Mouse (Mus musculus): ENCODE measurements at regions not wholly inside any gene's neighbourhood (a gene's known extent, or its start where the extent isn't known, plus 50 kb on each side); places are given as distances from the start of the nearest gene placed in this dataset.
"Not testable (repeated sequence)": the region's sequence is repeated elsewhere in the genome, so short reads cannot be mapped to it uniquely, and the experiment has no call there.

DNA sequence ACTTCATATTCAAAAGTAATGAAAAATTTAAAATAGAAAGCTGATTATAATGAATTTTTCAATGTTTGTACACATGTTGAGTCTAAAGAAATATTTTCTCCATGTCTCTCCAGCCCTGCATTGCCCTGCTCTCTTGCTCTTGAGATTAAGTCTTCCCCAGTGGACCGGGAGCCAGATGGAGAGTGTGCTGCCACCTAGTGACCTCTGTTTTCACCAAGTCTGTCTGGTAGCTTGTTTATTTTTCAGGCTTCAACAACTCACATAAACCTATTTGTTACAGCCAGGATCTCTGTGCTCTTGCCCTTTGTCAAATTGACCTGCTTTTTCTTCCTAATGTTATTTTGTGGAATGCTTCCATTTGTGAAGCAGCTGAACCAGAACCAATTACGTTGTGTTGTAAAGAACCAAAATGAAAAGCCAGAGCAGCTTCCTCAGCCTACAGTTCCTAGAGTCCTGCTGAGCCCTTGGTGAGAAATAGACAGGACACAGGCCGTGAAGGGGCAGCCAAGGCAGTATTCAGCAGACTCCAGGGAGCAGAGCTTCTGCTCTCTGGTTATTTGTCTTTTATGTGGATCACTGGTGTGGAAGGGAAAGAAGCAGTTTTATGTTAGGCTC lies 655.5 kb downstream of the Kcna4 start:
- H3K9ac ChIP-seq (ENCODE audit: low read depth, low read length), result no peak overlapping the region
- WGBS, result 18% methylated on average over 3 of the region's 3 CpGs
- no peak for DNase-seq (ENCODE audit: low spot score)

DNA sequence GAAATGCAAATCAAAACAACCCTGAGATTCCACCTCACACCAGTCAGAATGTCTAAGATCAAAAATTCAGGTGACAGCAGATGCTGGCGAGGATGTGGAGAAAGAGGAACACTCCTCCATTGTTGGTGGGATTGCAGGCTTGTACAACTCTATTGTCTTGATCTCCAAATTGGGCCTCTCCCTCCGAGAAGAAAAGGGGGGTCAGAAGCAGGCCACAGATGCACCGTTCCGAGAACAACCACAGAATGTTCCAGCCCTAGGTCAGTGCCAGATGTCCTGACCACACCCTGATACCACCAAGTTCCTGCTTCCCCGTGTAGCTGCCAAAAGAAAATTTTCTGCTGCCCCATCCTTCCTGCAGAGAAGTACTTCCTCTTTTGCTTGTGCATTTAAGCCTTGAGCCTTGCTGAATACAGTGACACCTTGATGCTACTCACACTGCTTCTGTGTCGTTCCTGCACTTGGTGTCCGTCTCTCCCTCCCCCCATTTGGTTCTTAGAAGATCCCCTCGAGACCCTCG lies 665.2 kb downstream of the Kcna4 start:
- H3K27me3 ChIP-seq (replicated peaks; ENCODE audit: control insufficient read depth, insufficient read depth, low read length); H3K27ac ChIP-seq (ENCODE audit: low read depth, low read length); DNase-seq (ENCODE audit: low spot score); H3K9ac ChIP-seq (ENCODE audit: low read depth, low read length); ATAC-seq (replicated peaks; ENCODE audit: low FRiP score); H3K4me2 ChIP-seq; H3K36me3 ChIP-seq (ENCODE audit: control insufficient read depth, insufficient read depth, low read length); H3K9me3 ChIP-seq (ENCODE audit: control insufficient read depth, low read length); H3K4me3 ChIP-seq (ENCODE audit: low read depth, low read length); H3K4me1 ChIP-seq (replicated peaks; ENCODE audit: control insufficient read depth, insufficient read depth, low read length): not testable (repeated sequence)
- 68% methylated on average over 9 of the region's 9 CpGs for WGBS

More for the DNA sequence above, 655.5 kb downstream of the Kcna4 start:
- Histone ChIP-seq H3K9me3 (ENCODE audit: control insufficient read depth, low read length) (no peaks in the 10 kb centered on the region), H3K4me1 (replicated peaks; ENCODE audit: control insufficient read depth, insufficient read depth, low read length) (no peaks in the 10 kb centered on the region), H3K4me3 (ENCODE audit: low read depth, low read length) (no peak overlapping the region), H3K27me3 (replicated peaks; ENCODE audit: control insufficient read depth, insufficient read depth, low read length) (no peaks in the 10 kb centered on the region), H3K4me2 (no peak overlapping the region), H3K36me3 (ENCODE audit: control insufficient read depth, insufficient read depth, low read length) (no peaks in the 10 kb centered on the region), H3K27ac (ENCODE audit: low read depth, low read length) (no peak overlapping the region)
- no peak for ATAC-seq (replicated peaks; ENCODE audit: low FRiP score)

DNA sequence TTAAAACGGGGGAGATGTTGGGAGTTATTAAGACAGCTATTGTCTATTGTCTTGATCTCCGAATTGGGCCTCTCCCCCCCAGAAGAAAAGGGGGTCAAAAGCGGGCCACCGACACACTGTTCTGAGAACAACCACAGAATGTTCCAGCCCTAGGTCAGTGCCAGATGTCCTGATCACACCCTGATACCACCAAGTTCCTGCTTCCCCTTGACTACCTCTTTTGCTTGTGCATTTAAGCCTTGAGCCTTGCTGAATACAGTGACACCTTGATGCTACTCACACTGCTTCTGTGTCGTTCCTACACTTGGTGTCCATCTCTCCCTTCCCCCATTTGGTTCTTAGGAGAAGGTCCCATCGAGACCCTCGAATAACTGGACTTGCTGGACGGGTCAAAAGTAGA lies 673.5 kb downstream of the Kcna4 start:
- not testable (repeated sequence) for H3K4me1 ChIP-seq (replicated peaks; ENCODE audit: control insufficient read depth, insufficient read depth, low read length); H3K27me3 ChIP-seq (replicated peaks; ENCODE audit: control insufficient read depth, insufficient read depth, low read length); H3K36me3 ChIP-seq (ENCODE audit: control insufficient read depth, insufficient read depth, low read length); ATAC-seq (replicated peaks; ENCODE audit: low FRiP score); H3K9ac ChIP-seq (ENCODE audit: low read depth, low read length); H3K4me2 ChIP-seq; H3K4me3 ChIP-seq (ENCODE audit: low read depth, low read length); H3K27ac ChIP-seq (ENCODE audit: low read depth, low read length); DNase-seq (ENCODE audit: low spot score); H3K9me3 ChIP-seq (ENCODE audit: control insufficient read depth, low read length)
- WGBS, result 83% methylated on average over 8 of the region's 8 CpGs

DNA sequence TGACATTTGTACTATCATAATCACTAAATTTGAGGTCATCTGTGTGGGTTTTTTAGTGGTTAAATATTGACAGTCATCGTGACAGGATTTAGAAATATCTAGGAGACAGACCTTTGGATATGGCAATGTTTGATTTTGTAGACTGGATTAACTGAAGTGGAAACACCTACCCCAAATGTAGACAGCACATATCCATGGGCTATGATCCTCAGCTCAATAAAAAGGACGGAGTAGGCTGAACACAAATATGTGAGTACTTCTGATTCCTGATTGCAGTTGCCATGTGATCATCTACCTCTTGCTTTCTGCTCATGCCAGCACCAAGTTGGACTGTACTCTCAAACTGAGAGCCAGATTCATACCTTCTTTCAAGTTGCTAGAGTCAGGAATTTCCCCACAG lies 674.4 kb downstream of the Kcna4 start:
- Histone ChIP-seq H3K27me3 (replicated peaks; ENCODE audit: control insufficient read depth, insufficient read depth, low read length) (no peaks in the 10 kb centered on the region), H3K9ac (ENCODE audit: low read depth, low read length) (no peak overlapping the region), H3K4me3 (ENCODE audit: low read depth, low read length) (no peak overlapping the region), H3K27ac (ENCODE audit: low read depth, low read length) (no peak overlapping the region), H3K9me3 (ENCODE audit: control insufficient read depth, low read length) (no peaks in the 10 kb centered on the region), H3K36me3 (ENCODE audit: control insufficient read depth, insufficient read depth, low read length) (no peaks in the 10 kb centered on the region), H3K4me1 (replicated peaks; ENCODE audit: control insufficient read depth, insufficient read depth, low read length) (no peaks in the 10 kb centered on the region), H3K4me2 (no peak overlapping the region)
- whole genome bisulfite sequencing, result 77% methylated on average over 2 of the region's 2 CpGs
- no peak for ATAC-seq (replicated peaks; ENCODE audit: low FRiP score)
- no peak for DNase-seq (ENCODE audit: low spot score)

DNA sequence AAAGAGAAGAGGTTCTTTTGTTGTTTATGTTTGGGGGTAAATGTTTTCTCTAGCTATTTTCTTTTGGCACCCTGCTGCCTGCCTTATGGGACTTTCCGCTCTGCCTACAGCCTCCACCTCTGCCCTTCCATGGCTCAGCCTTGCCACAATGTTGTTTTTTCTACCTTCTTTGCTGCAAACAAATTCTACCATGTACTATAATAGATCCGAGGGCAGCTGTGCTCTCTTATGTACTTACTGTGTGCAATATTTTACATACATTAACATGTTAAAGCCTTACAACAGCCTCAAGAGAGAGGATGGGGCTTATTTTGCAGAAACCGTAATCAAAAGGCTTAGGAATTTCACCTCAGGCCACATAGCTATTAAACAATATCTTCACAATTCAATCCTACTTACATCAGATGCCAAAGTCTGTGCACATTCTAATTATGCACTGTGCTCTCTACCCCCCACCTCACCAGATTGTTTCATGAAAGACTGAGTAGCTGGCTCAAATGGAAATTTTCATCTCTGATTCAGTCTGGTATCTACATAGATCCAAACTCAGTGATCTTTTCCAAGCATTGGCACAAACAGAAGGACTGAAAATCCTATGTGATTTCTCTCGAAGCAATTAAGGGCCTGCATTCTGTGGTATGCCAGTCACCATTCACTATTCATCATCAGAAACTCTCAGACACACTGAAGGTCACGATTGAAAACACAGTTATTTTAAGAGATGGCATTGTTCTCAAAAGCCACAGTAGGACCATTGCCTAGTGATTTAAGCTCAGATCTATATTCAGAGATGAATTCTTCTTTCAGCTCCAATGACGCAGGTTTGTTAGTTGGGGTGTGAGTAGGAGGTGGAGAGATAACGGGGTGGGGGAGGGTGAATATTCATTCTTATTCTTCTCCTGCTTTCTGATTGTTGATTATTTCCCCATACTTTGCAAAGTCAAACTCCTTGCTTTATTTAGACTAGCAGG lies 675.2 kb downstream of the Kcna4 start:
- no peak for DNase-seq (ENCODE audit: low spot score)
- no peaks in the 10 kb centered on the region for H3K9me3 ChIP-seq (ENCODE audit: control insufficient read depth, low read length)
- no peak overlapping the region for H3K4me3 ChIP-seq (ENCODE audit: low read depth, low read length)
- no peak overlapping the region for H3K9ac ChIP-seq (ENCODE audit: low read depth, low read length)
- ATAC-seq (replicated peaks; ENCODE audit: low FRiP score), result no peak
- H3K27ac ChIP-seq (ENCODE audit: low read depth, low read length), result no peak overlapping the region
- WGBS, result 76% methylated on average over 7 of the region's 7 CpGs
- H3K4me2 ChIP-seq, result no peak overlapping the region
- no peaks in the 10 kb centered on the region for H3K27me3 ChIP-seq (replicated peaks; ENCODE audit: control insufficient read depth, insufficient read depth, low read length)
- no peaks in the 10 kb centered on the region for H3K4me1 ChIP-seq (replicated peaks; ENCODE audit: control insufficient read depth, insufficient read depth, low read length)
- no peaks in the 10 kb centered on the region for H3K36me3 ChIP-seq (ENCODE audit: control insufficient read depth, insufficient read depth, low read length)

DNA sequence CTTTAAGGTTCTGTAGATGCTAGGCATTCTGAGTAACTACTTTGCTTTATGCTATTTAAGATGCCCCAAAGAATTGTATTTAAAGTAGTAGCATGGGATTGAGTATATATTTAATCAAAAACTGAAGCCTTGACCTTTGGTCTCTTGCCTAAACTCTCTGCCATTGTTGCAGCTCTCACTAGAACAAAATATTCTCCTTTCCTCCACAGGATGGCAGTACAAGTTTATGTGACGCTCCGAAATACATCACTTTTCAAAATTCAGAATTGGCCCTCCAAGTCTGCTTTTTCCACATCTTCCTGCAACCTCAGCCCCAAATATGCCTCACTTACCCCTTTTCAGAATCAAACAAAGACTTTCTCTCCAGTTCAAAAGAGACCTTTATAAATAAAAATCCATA lies 678.1 kb downstream of the Kcna4 start:
- no peak overlapping the region for H3K9ac ChIP-seq (ENCODE audit: low read depth, low read length)
- DNase-seq (ENCODE audit: low spot score), result no peak
- no peaks in the 10 kb centered on the region for H3K9me3 ChIP-seq (ENCODE audit: control insufficient read depth, low read length)
- no peak overlapping the region for H3K4me2 ChIP-seq
- WGBS, result 68% methylated on average over 2 of the region's 2 CpGs
- ATAC-seq (replicated peaks; ENCODE audit: low FRiP score), result no peak
- no peaks in the 10 kb centered on the region for H3K27me3 ChIP-seq (replicated peaks; ENCODE audit: control insufficient read depth, insufficient read depth, low read length)
- H3K36me3 ChIP-seq (ENCODE audit: control insufficient read depth, insufficient read depth, low read length), result no peaks in the 10 kb centered on the region
- no peak overlapping the region for H3K27ac ChIP-seq (ENCODE audit: low read depth, low read length)
- no peak overlapping the region for H3K4me3 ChIP-seq (ENCODE audit: low read depth, low read length)
- H3K4me1 ChIP-seq (replicated peaks; ENCODE audit: control insufficient read depth, insufficient read depth, low read length), result no peaks in the 10 kb centered on the region

DNA sequence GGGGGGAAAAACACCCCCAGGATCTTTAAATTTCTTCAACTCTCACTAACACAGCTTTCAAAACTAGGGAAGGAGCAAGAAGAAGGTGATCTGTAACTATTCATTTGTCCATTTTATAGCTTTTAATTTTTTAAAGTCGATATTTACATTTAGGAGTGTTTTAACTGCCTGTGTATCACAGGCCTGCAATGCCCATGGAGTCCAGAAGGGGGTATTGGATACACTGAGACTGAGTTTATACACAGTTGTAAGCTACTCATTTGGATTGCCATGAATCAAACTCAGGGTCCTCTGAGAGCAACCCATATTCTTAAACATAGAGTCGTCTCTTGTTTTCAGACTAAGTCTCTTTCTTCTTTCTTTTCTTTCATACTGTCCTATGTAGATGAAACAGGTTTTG lies 679.1 kb downstream of the Kcna4 start:
- 72% methylated on average over 2 of the region's 2 CpGs for WGBS

DNA sequence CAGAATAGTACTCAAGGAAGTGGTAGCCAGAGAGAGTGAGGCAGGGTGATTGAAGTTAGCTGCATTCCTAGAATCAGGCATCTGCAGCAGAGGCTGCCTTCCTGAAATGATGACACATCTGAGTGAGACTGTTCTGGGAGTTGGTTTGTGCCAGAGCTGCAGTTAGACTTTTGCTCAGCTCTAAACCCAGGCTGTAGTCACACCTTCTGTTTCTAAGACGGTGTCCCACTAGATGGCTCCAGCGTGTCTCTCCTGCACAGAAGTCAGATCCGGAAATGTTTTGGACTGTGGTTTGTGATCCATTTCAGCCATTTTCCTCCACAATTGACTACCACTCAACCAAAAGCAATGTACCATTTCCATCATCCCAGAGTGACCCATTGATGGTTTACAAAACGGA lies 683.1 kb downstream of the Kcna4 start:
- Histone ChIP-seq H3K4me2 (no peak overlapping the region), H3K27me3 (replicated peaks; ENCODE audit: control insufficient read depth, insufficient read depth, low read length) (no peaks in the 10 kb centered on the region), H3K9me3 (ENCODE audit: control insufficient read depth, low read length) (no peaks in the 10 kb centered on the region), H3K9ac (ENCODE audit: low read depth, low read length) (no peak overlapping the region), H3K4me1 (replicated peaks; ENCODE audit: control insufficient read depth, insufficient read depth, low read length) (no peaks in the 10 kb centered on the region), H3K4me3 (ENCODE audit: low read depth, low read length) (no peak overlapping the region), H3K27ac (ENCODE audit: low read depth, low read length) (no peak overlapping the region), H3K36me3 (ENCODE audit: control insufficient read depth, insufficient read depth, low read length) (no peaks in the 10 kb centered on the region)
- WGBS, result 69% methylated on average over 4 of the region's 4 CpGs
- ATAC-seq (replicated peaks; ENCODE audit: low FRiP score), result no peak
- DNase-seq (ENCODE audit: low spot score), result no peak

More for the DNA sequence above, 679.1 kb downstream of the Kcna4 start:
- Histone ChIP-seq H3K4me2 (no peak overlapping the region), H3K36me3 (ENCODE audit: control insufficient read depth, insufficient read depth, low read length) (no peaks in the 10 kb centered on the region), H3K9me3 (ENCODE audit: control insufficient read depth, low read length) (no peaks in the 10 kb centered on the region), H3K27ac (ENCODE audit: low read depth, low read length) (no peak overlapping the region), H3K27me3 (replicated peaks; ENCODE audit: control insufficient read depth, insufficient read depth, low read length) (no peaks in the 10 kb centered on the region), H3K9ac (ENCODE audit: low read depth, low read length) (no peak overlapping the region), H3K4me3 (ENCODE audit: low read depth, low read length) (no peak overlapping the region), H3K4me1 (replicated peaks; ENCODE audit: control insufficient read depth, insufficient read depth, low read length) (no peaks in the 10 kb centered on the region)
- no peak for DNase-seq (ENCODE audit: low spot score)
- no peak for ATAC-seq (replicated peaks; ENCODE audit: low FRiP score)

Data from liver, embryonic 11.5 days (tissue).